Mouse (Mus musculus): ENCODE data around the gene Gm42688. TPM values are rescaled to one million over a fixed set of nuclear protein-coding genes. Genes with fewer than 3 reads are reported as not detected.

Gm42688 gene
- 4.8 TPM for polyA plus RNA-seq (2015; fragmentation: Illumina TruSeq; extraction: RNeasy Lipid Tissue Mini Kit (QIAGEN cat#74804); ENCODE audit: insufficient read depth, low replicate concordance)

GRCm38 (mm10) chr6:83101316-83101687, at the start of gene Gm42688, which contains the start of gene Ccdc142:
TSS of gene Gm42688 (plus strand) at chr6:83101617.
TSS of gene Ccdc142 (plus strand) at chr6:83101601.

GRCm38 (mm10) chr6:83054074-83054851, 47.2 kb upstream of the Gm42688 start, which contains the start of gene Aup1:
TSS of gene Aup1 (plus strand) at chr6:83054521.

GRCm38 (mm10) chr6:83054871-83055431, 46.5 kb upstream of the Gm42688 start, which contains the start of gene Htra2:
TSS of gene Htra2 (minus strand) at chr6:83055273.

DNA sequence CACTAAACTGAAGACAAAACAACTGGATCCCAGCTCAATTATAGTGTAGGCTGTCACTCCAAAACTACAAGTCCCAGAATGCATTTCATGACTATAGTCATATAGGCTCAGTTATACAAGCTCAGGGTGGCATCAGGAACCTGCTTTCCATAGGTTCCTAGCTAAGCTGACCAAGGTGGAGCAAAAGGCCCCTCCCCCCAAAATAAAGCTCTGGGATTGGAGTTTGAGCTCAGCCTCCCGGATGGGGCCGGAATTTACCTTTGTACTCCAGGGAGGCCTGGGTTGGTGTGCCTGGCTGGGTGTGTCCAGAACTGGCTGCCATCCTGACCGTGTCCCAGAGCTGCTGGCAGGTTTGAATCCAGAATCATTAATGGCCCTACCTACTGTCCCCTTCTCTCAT, 43.6 kb upstream of the Gm42688 start, which contains the start of gene Dqx1:
Gene Dqx1 (plus strand): TSS at position 55 of the 400 bp plus-strand sequence.

GRCm38 (mm10) chr6:83070247-83070310, 31.3 kb upstream of the Gm42688 start, which contains the start of gene Tlx2:
TSS of gene Tlx2 (minus strand) at chr6:83070293.

DNA sequence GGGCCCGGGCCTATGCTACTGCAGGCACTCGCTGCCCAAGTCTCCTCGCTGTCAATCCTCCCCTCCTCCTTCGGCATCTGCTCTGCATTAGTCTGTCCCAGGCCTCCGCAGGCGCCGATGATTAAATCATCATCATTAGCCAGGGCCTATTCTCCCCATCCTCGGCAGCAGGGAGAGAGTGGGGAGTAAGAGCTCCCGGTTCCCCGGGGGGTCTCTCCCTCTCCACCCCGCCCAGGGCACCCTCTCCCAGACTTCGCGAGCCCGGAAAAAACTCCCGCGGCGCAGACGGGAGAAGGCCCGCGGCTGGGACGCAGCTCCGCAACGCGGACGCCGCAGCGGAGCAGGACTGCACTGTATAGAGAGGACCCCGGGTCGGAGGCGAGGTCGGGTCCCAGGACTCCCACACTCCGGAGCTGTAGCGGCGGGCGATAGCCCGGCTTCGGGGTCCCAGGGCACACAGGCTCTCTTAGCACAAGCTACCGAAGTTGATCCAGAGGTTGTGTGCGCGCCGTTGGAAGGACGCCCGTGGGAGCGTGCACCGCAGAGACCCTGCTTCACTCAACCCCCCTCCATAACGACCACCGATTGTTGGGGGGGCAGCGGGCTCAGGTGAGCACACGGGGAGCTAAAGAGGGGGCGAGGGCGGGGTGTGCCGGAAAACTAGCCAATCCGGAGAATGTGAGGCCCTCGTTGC, 23.6 kb upstream of the Gm42688 start, which contains the start of gene Pcgf1:
Gene Pcgf1 (plus strand): TSS at position 240 of the 694 bp plus-strand sequence.

DNA sequence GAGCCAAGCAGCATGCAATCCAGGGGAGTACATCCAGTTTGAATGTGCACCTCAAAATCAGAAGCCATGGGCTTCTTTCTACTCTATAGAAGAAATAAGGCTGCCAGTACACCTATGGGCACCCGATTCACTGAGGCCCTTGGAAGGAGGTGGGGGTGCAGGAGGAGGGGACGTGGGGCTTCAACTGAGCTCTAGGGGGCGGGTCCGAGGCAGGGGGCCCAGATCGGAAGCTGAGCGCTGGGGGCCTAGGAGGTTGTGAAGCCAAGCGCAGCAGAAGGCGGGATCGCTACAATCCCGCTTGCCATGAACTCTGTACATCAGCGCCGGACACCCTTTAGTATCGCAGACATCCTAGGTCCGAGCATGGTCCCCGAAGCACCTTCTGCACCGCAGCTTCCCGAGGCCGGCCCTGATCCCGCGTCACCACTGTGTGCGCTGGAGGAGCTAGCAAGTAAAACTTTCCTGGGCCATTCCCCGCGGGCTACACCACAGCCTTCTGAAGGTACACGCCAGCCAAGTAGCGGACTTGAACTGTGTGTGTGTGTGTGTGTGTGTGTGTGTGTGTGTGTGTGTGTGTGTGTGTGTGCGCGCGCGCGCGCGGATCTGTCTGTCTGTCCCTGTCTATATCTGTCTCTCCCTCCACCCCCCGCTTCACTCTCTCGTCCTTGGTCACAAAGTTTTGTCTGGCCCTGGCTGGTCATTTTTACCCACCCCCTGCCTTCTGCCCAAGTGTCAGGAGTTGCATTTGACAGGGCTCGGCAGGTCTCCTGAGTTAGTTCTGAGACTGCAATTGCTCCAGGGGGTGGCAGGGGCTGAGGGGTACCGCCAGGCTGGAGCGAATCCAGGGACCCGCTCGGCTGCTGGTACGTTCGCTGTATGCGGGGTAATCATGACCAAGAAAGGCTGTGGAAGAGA, 15.0 kb upstream of the Gm42688 start, which contains the start of gene Lbx2:
Gene Lbx2 (plus strand): TSS at position 247 of the 915 bp plus-strand sequence.

GRCm38 (mm10) chr6:83108762-83109668, 7.6 kb downstream of the Gm42688 start, which contains the start of gene Mrpl53:
TSS of gene Mrpl53 (plus strand) at chr6:83109040.

GRCm38 (mm10) chr6:83115011-83115671, 13.7 kb downstream of the Gm42688 start, which contains the start of gene Mogs:
TSS of gene Mogs (plus strand) at chr6:83115496.

DNA sequence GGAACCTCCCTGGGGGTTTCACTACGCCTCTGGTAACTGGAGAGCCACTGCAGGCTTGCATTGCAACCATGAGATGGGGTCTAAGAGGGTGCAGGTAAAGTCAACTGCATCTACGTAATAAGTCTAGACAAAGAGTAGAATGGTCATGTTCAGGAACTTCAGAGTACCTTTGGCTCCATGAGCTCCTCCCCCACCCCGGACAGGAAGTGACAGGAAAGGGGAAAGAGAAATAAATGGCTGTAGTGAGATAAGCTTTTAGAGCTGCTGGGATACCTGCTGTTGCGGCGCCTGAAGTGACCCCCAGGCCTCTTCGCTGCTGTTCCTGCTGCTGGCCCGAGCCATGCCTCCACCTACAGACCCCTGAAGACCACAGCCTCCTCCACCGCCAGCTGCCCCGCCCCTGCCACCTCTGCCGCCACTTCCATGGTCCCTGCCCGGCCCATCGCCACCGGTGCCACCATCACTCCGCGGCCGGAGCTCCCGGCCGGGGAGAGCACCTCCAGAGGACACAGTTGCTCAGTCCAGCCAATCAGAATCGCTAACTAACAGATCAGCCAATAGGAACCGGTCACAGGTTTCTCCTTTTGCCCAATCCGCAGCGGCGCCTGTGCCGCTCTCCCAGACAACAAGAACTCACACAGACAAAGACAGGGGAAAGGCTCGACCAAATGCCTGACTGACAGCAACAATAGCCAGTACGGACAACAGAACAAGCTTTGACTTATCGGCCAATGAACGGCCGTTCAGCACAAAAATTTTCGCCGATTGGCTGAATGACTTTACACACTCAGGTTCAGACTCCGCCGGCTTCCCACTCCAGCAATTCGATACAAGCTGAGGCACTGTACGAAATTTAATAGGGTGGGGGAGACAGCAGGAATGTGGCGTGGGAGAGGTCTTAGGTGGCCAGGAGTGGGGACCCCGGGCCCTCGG, 19.8 kb downstream of the Gm42688 start, which contains the start of gene Wbp1:
Gene Wbp1 (minus strand): TSS at position 630 of the 933 bp plus-strand sequence.

GRCm38 (mm10) chr6:83125331-83125730, 23.9 kb downstream of the Gm42688 start, which contains the start of gene Ino80b:
TSS of gene Ino80b (minus strand) at chr6:83125431.

GRCm38 (mm10) chr6:83134951-83135513, 33.6 kb downstream of the Gm42688 start, which contains the start of gene Rtkn:
TSS of gene Rtkn (plus strand) at chr6:83135463.

GRCm38 (mm10) chr6:83156259-83156684, 54.9 kb downstream of the Gm42688 start, which contains the start of the genes Wdr54 and 1700003E16Rik:
TSS of gene Wdr54 (minus strand) at chr6:83156397.
TSS of gene 1700003E16Rik (plus strand) at chr6:83156404.

Other genes starting within 250 kb of the Gm42688 start
- gene Sema4f, start 161.8 kb upstream of the Gm42688 start, polyA plus RNA-seq (2015; fragmentation: Illumina TruSeq; extraction: RNeasy Lipid Tissue Mini Kit (QIAGEN cat#74804); ENCODE audit: insufficient read depth, low replicate concordance) = 2.3 TPM
- gene M1ap, start 154.7 kb upstream of the Gm42688 start, polyA plus RNA-seq (2015; fragmentation: Illumina TruSeq; extraction: RNeasy Lipid Tissue Mini Kit (QIAGEN cat#74804); ENCODE audit: insufficient read depth, low replicate concordance) = 0.52 TPM
- 13.5 TPM for gene Dok1, start 68.1 kb upstream of the Gm42688 start, polyA plus RNA-seq (2015; fragmentation: Illumina TruSeq; extraction: RNeasy Lipid Tissue Mini Kit (QIAGEN cat#74804); ENCODE audit: insufficient read depth, low replicate concordance)
- gene Loxl3, start 67.4 kb upstream of the Gm42688 start, polyA plus RNA-seq (2015; fragmentation: Illumina TruSeq; extraction: RNeasy Lipid Tissue Mini Kit (QIAGEN cat#74804); ENCODE audit: insufficient read depth, low replicate concordance) = 6.8 TPM
- 155 TPM for gene Aup1, start 47.1 kb upstream of the Gm42688 start, polyA plus RNA-seq (2015; fragmentation: Illumina TruSeq; extraction: RNeasy Lipid Tissue Mini Kit (QIAGEN cat#74804); ENCODE audit: insufficient read depth, low replicate concordance)
- gene Htra2, start 46.3 kb upstream of the Gm42688 start, polyA plus RNA-seq (2015; fragmentation: Illumina TruSeq; extraction: RNeasy Lipid Tissue Mini Kit (QIAGEN cat#74804); ENCODE audit: insufficient read depth, low replicate concordance) = 58.4 TPM
- gene Dqx1, start 43.8 kb upstream of the Gm42688 start, polyA plus RNA-seq (2015; fragmentation: Illumina TruSeq; extraction: RNeasy Lipid Tissue Mini Kit (QIAGEN cat#74804); ENCODE audit: insufficient read depth, low replicate concordance) = 3.4 TPM
- not detected for gene Tlx2, start 31.3 kb upstream of the Gm42688 start, polyA plus RNA-seq (2015; fragmentation: Illumina TruSeq; extraction: RNeasy Lipid Tissue Mini Kit (QIAGEN cat#74804); ENCODE audit: insufficient read depth, low replicate concordance)
- gene Pcgf1, start 23.7 kb upstream of the Gm42688 start, polyA plus RNA-seq (2015; fragmentation: Illumina TruSeq; extraction: RNeasy Lipid Tissue Mini Kit (QIAGEN cat#74804); ENCODE audit: insufficient read depth, low replicate concordance) = 20.7 TPM
- gene Lbx2, start 15.2 kb upstream of the Gm42688 start, polyA plus RNA-seq (2015; fragmentation: Illumina TruSeq; extraction: RNeasy Lipid Tissue Mini Kit (QIAGEN cat#74804); ENCODE audit: insufficient read depth, low replicate concordance) = not detected
- 0.48 TPM for gene Ccdc142, start within 50 bp of the Gm42688 start, polyA plus RNA-seq (2015; fragmentation: Illumina TruSeq; extraction: RNeasy Lipid Tissue Mini Kit (QIAGEN cat#74804); ENCODE audit: insufficient read depth, low replicate concordance)
- gene Mrpl53, start 7.4 kb downstream of the Gm42688 start, polyA plus RNA-seq (2015; fragmentation: Illumina TruSeq; extraction: RNeasy Lipid Tissue Mini Kit (QIAGEN cat#74804); ENCODE audit: insufficient read depth, low replicate concordance) = 19.2 TPM
- gene Mogs, start 13.9 kb downstream of the Gm42688 start, polyA plus RNA-seq (2015; fragmentation: Illumina TruSeq; extraction: RNeasy Lipid Tissue Mini Kit (QIAGEN cat#74804); ENCODE audit: insufficient read depth, low replicate concordance) = 22.9 TPM
- 27.1 TPM for gene Wbp1, start 19.9 kb downstream of the Gm42688 start, polyA plus RNA-seq (2015; fragmentation: Illumina TruSeq; extraction: RNeasy Lipid Tissue Mini Kit (QIAGEN cat#74804); ENCODE audit: insufficient read depth, low replicate concordance)
- gene Ino80b, start 23.8 kb downstream of the Gm42688 start, polyA plus RNA-seq (2015; fragmentation: Illumina TruSeq; extraction: RNeasy Lipid Tissue Mini Kit (QIAGEN cat#74804); ENCODE audit: insufficient read depth, low replicate concordance) = 7.5 TPM
- 0.52 TPM for gene Rtkn, start 33.8 kb downstream of the Gm42688 start, polyA plus RNA-seq (2015; fragmentation: Illumina TruSeq; extraction: RNeasy Lipid Tissue Mini Kit (QIAGEN cat#74804); ENCODE audit: insufficient read depth, low replicate concordance)
- gene Wdr54, start 54.8 kb downstream of the Gm42688 start, polyA plus RNA-seq (2015; fragmentation: Illumina TruSeq; extraction: RNeasy Lipid Tissue Mini Kit (QIAGEN cat#74804); ENCODE audit: insufficient read depth, low replicate concordance) = 0.14 TPM
- not detected for gene 1700003E16Rik, start 54.8 kb downstream of the Gm42688 start, polyA plus RNA-seq (2015; fragmentation: Illumina TruSeq; extraction: RNeasy Lipid Tissue Mini Kit (QIAGEN cat#74804); ENCODE audit: insufficient read depth, low replicate concordance)
- gene Dctn1, start 64.3 kb downstream of the Gm42688 start, polyA plus RNA-seq (2015; fragmentation: Illumina TruSeq; extraction: RNeasy Lipid Tissue Mini Kit (QIAGEN cat#74804); ENCODE audit: insufficient read depth, low replicate concordance) = 39.1 TPM
- gene Slc4a5, start 118.2 kb downstream of the Gm42688 start, polyA plus RNA-seq (2015; fragmentation: Illumina TruSeq; extraction: RNeasy Lipid Tissue Mini Kit (QIAGEN cat#74804); ENCODE audit: insufficient read depth, low replicate concordance) = not detected
- 34.2 TPM for gene Mthfd2, start 224.3 kb downstream of the Gm42688 start, polyA plus RNA-seq (2015; fragmentation: Illumina TruSeq; extraction: RNeasy Lipid Tissue Mini Kit (QIAGEN cat#74804); ENCODE audit: insufficient read depth, low replicate concordance)
- gene Mob1a, start 224.4 kb downstream of the Gm42688 start, polyA plus RNA-seq (2015; fragmentation: Illumina TruSeq; extraction: RNeasy Lipid Tissue Mini Kit (QIAGEN cat#74804); ENCODE audit: insufficient read depth, low replicate concordance) = 265 TPM
- 62.7 TPM for gene Bola3, start 247.5 kb downstream of the Gm42688 start, polyA plus RNA-seq (2015; fragmentation: Illumina TruSeq; extraction: RNeasy Lipid Tissue Mini Kit (QIAGEN cat#74804); ENCODE audit: insufficient read depth, low replicate concordance)